Mouse (Mus musculus): ENCODE measurements around the gene Snrpb. TPM values are rescaled to one million over a fixed set of nuclear protein-coding genes. Genes with fewer than 3 reads are reported as not detected.

Snrpb gene
- polyA plus RNA-seq (2012; rRNA removed; ENCODE audit: low replicate concordance) = 226 and 267 TPM in 2 replicates

DNA sequence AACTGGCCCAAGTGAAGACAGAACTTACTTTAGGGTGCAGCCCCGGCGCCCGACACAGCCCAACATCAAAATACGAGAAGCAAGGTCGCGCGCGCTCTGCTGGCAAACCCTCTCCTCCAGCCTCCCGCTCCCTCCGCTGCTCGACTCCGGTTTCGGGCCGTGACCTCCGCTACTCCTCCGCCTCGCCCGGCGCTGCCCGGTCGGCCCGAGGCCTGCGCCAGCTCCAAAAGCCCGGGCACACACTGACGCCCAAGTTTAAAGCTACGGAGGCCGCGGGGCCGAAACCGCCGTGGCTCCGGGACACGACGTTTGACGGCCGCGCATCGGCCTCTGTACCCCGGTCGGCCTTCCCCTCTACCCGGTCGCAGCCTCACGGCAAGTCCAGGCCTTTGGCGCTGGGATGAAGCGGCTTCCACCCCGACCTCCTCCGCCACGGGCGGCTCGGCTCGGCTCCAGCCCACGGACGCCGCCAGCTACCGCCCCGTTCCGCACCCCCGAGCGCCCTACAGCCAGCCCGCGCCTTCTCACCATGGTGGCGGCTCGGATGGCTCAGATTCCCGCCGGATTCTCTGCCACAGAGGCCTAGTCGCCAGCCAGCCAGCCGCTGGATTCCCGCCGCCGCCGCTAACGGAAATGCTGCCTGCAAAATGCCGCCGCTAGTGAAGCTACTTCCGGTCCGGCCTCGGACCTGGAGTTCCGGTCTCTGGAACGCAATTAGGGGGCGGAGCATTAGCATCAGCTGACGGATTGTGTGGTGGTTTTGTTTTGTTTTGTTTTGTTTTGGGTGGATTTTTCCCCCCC, at the start of gene Snrpb:
Gene Snrpb, minus strand, starts transcription at position 698 of the 801 bp plus-strand sequence.

GRCm38 (mm10) chr2:130194894-130195293, 15.7 kb upstream of the Snrpb start, which contains the start of gene Tmc2:
Gene Tmc2 (plus strand): TSS chr2:130195194.

Other genes with a start within 250 kb of the Snrpb start
- 0.04 TPM in 1 of 2 replicates, not detected in the other for gene Tgm3, start 167.1 kb downstream of the Snrpb start, polyA plus RNA-seq (2012; rRNA removed; ENCODE audit: low replicate concordance)
- not detected in 2 replicates for gene Tgm6, start 67.0 kb downstream of the Snrpb start, polyA plus RNA-seq (2012; rRNA removed; ENCODE audit: low replicate concordance)
- not detected in 2 replicates for gene Tmc2, start 15.8 kb upstream of the Snrpb start, polyA plus RNA-seq (2012; rRNA removed; ENCODE audit: low replicate concordance)
- gene Nop56, start 95.0 kb upstream of the Snrpb start, polyA plus RNA-seq (2012; rRNA removed; ENCODE audit: low replicate concordance) = 16.7 and 33.7 TPM in 2 replicates
- gene Idh3b, start 105.1 kb upstream of the Snrpb start, polyA plus RNA-seq (2012; rRNA removed; ENCODE audit: low replicate concordance) = 150 and 184 TPM in 2 replicates
- 1.4 and 1.8 TPM in 2 replicates for gene Ebf4, start 115.8 kb upstream of the Snrpb start, polyA plus RNA-seq (2012; rRNA removed; ENCODE audit: low replicate concordance)
- 1.1 and 1.2 TPM in 2 replicates for gene Cpxm1, start 218.2 kb upstream of the Snrpb start, polyA plus RNA-seq (2012; rRNA removed; ENCODE audit: low replicate concordance)
- not detected in 2 replicates for gene Gm28372, start 225.8 kb upstream of the Snrpb start, polyA plus RNA-seq (2012; rRNA removed; ENCODE audit: low replicate concordance)
- gene 1700020A23Rik, start 225.9 kb upstream of the Snrpb start, polyA plus RNA-seq (2012; rRNA removed; ENCODE audit: low replicate concordance) = not detected in 2 replicates
- not detected in 2 replicates for gene Tmem239, start 227.1 kb upstream of the Snrpb start, polyA plus RNA-seq (2012; rRNA removed; ENCODE audit: low replicate concordance)
- 29.5 and 34.3 TPM in 2 replicates for gene Vps16, start 244.9 kb upstream of the Snrpb start, polyA plus RNA-seq (2012; rRNA removed; ENCODE audit: low replicate concordance)
- 10.8 and 17.5 TPM in 2 replicates for gene Pced1a, start 245.3 kb upstream of the Snrpb start, polyA plus RNA-seq (2012; rRNA removed; ENCODE audit: low replicate concordance)

Data from duodenum, adult 2 months (tissue).